ENCODE assay signal across 8 mouse cellular contexts in genomic region chr1:79858389-79858994, GRCm38 (mm10). TPM values are rescaled to one million over a fixed set of nuclear protein-coding genes. Genes with fewer than 3 reads are reported as not detected.
DNase-seq lines count a peak whose midpoint lies in the region; ATAC-seq and TF ChIP-seq lines count a peak whose summit lies in the region.

No protein-coding gene starts in this region.

- peaks cover 12% of the 10 kb centered on the region for H3K4me1 ChIP-seq in lung, adult 2 months (ENCODE audit: control insufficient read depth, insufficient read depth, low read length)
- H3K4me1 ChIP-seq in forebrain, embryonic 14.5 days (ENCODE audit: control insufficient read depth, insufficient read depth, low read length): 0 out of 2 replicates have a peak, but pooled peaks cover 4% of the 10 kb centered on the region
- no peaks in the 10 kb centered on the region; the same call in none of the 2 replicates for H3K4me1 ChIP-seq in hindbrain, postnatal 0 days (ENCODE audit: insufficient read depth, low read length)
- 0 out of 2 replicates have a peak, but pooled peaks cover 5% of the 10 kb centered on the region for H3K4me1 ChIP-seq in liver, embryonic 15.5 days (replicated peaks)
- H3K4me1 ChIP-seq in neural tube, embryonic 14.5 days (ENCODE audit: control insufficient read depth, insufficient read depth, low read length): peaks cover 10% of the 10 kb centered on the region; the same call in 1 of the 2 replicates

- peak; percentile 10 for DNase-seq in lung, adult 2 months
- DNase-seq in lung, postnatal 25 days (ENCODE audit: low spot score): no peak
- DNase-seq in adrenal gland, adult 2 months: peak; percentile 41
- DNase-seq in forebrain, embryonic 14.5 days (ENCODE audit: low spot score): peak; percentile 51
- DNase-seq in hindbrain, postnatal 0 days (ENCODE audit: low spot score): peak; percentile 68

- no peaks in the 10 kb centered on the region for H3K36me3 ChIP-seq in forebrain, embryonic 14.5 days (ENCODE audit: control insufficient read depth, insufficient read depth, low read length)
- H3K36me3 ChIP-seq in hindbrain, postnatal 0 days (ENCODE audit: insufficient read depth, low read length): no peaks in the 10 kb centered on the region
- no peaks in the 10 kb centered on the region for H3K36me3 ChIP-seq in liver, embryonic 15.5 days (replicated peaks)
- H3K36me3 ChIP-seq in neural tube, embryonic 14.5 days (ENCODE audit: control insufficient read depth, insufficient read depth, low read length): no peaks in the 10 kb centered on the region

- peak; percentile 32; the same call in 1 of the 2 replicates for TF ChIP-seq POLR2A in lung, adult 2 months (IDR thresholded peaks at IDR 0.05; ENCODE audit: borderline replicate concordance, extremely low read depth, low read depth, low read length)

- peaks cover 26% of the 10 kb centered on the region for H3K27me3 ChIP-seq in forebrain, embryonic 14.5 days (replicated peaks; ENCODE audit: control insufficient read depth, insufficient read depth, low read length)
- no peaks in the 10 kb centered on the region for H3K27me3 ChIP-seq in hindbrain, postnatal 0 days (ENCODE audit: insufficient read depth, low read length)
- H3K27me3 ChIP-seq in liver, embryonic 15.5 days: peaks cover 51% of the 10 kb centered on the region
- H3K27me3 ChIP-seq in neural tube, embryonic 14.5 days (ENCODE audit: control insufficient read depth, insufficient read depth, low read length): no peaks in the 10 kb centered on the region

- H3K27ac ChIP-seq in forebrain, embryonic 14.5 days (ENCODE audit: low read depth, low read length): no peak overlapping the region
- peak overlapping the region; percentile 72 for H3K27ac ChIP-seq in hindbrain, postnatal 0 days
- H3K27ac ChIP-seq in liver, embryonic 15.5 days (replicated peaks): no peak overlapping the region
- H3K27ac ChIP-seq in neural tube, embryonic 14.5 days (ENCODE audit: low read depth, low read length): no peak overlapping the region; the same call in 1 of the 2 replicates

- peak overlapping the region; percentile 93 for H3K4me2 ChIP-seq in forebrain, embryonic 14.5 days (ENCODE audit: low read length)
- peak overlapping the region; percentile 94 for H3K4me2 ChIP-seq in hindbrain, postnatal 0 days (ENCODE audit: low read depth, low read length)
- peak overlapping the region; percentile 70 for H3K4me2 ChIP-seq in liver, embryonic 15.5 days
- H3K4me2 ChIP-seq in neural tube, embryonic 14.5 days (ENCODE audit: low read depth, low read length): peak overlapping the region; percentile 95

- no peaks in the 10 kb centered on the region for H3K9me3 ChIP-seq in forebrain, embryonic 14.5 days (replicated peaks; ENCODE audit: control insufficient read depth, low read length)
- H3K9me3 ChIP-seq in hindbrain, postnatal 0 days (ENCODE audit: low read length): no peaks in the 10 kb centered on the region
- H3K9me3 ChIP-seq in liver, embryonic 15.5 days (replicated peaks): no peaks in the 10 kb centered on the region
- no peaks in the 10 kb centered on the region for H3K9me3 ChIP-seq in neural tube, embryonic 14.5 days (ENCODE audit: control insufficient read depth, low read length)

- TF ChIP-seq CTCF in lung, adult 2 months (IDR thresholded peaks at IDR 0.05; ENCODE audit: insufficient read depth, low read length): no peak
- TF ChIP-seq CTCF in hindbrain, postnatal 0 days (IDR thresholded peaks at IDR 0.05; ENCODE audit: low read depth): no peak

- peak; percentile 81 for ATAC-seq in forebrain, embryonic 14.5 days
- peak; percentile 68 for ATAC-seq in hindbrain, postnatal 0 days
- 0 out of 2 replicates have a peak, but pooled peaks have one; percentile 7 for ATAC-seq in liver, embryonic 15.5 days (ENCODE audit: insufficient read depth)
- ATAC-seq in neural tube, embryonic 14.5 days (ENCODE audit: low read depth): peak; percentile 80
- ATAC-seq in erythroid progenitor cell, adult 5-6 weeks (replicated peaks; ENCODE audit: low FRiP score, poor library complexity, severe bottlenecking): no peak

- WGBS in lung, adult 2 months: under 1% methylated on average over 76 of the region's 76 CpGs
- 1% methylated on average over 65 of the region's 76 CpGs for WGBS in forebrain, embryonic 14.5 days
- under 1% methylated on average over 58 of the region's 76 CpGs for WGBS in hindbrain, postnatal 0 days
- WGBS in liver, embryonic 15.5 days (ENCODE audit: insufficient replicate concordance): 2% methylated on average over 70 of the region's 76 CpGs
- WGBS in neural tube, embryonic 14.5 days: under 1% methylated on average over 60 of the region's 76 CpGs

- peak overlapping the region; percentile 75 for H3K9ac ChIP-seq in forebrain, embryonic 14.5 days (ENCODE audit: low read length)
- H3K9ac ChIP-seq in hindbrain, postnatal 0 days (replicated peaks; ENCODE audit: low read length): peak overlapping the region; percentile 80
- no peak overlapping the region for H3K9ac ChIP-seq in liver, embryonic 15.5 days
- peak overlapping the region; percentile 83 for H3K9ac ChIP-seq in neural tube, embryonic 14.5 days (replicated peaks; ENCODE audit: low read depth, low read length)

- H3K4me3 ChIP-seq in lung, adult 2 months (replicated peaks; ENCODE audit: extremely low read depth, low read depth, low read length): peak overlapping the region; percentile 67
- peak overlapping the region; percentile 64 for H3K4me3 ChIP-seq in forebrain, embryonic 14.5 days (ENCODE audit: low read depth, low read length)
- H3K4me3 ChIP-seq in hindbrain, postnatal 0 days (ENCODE audit: low read length): peak overlapping the region; percentile 84
- H3K4me3 ChIP-seq in liver, embryonic 15.5 days (replicated peaks): peak overlapping the region; percentile 54
- peak overlapping the region; percentile 79 for H3K4me3 ChIP-seq in neural tube, embryonic 14.5 days (ENCODE audit: low read depth, low read length)

RNA-seq across cellular contexts. Expression of gene Serpine2, which starts 2.5 kb away (rescaled TPM):
- polyA plus RNA-seq in lung, adult 2 months (2012; rRNA removed): 70.9 and 107 TPM in 2 replicates
- 10 to 100 TPM; 10.2 to 25.1 TPM for total RNA-seq in adrenal gland, adult 2 months (2021)
- polyA plus RNA-seq in adrenal gland, adult 2 months (2012; rRNA removed): 6.3 and 7.7 TPM in 2 replicates
- polyA plus RNA-seq in forebrain, embryonic 14.5 days (2014; fragmentation: Nextera tagmentation; extraction: Ambion mirVana): 61.2 and 80.9 TPM in 2 replicates
- 234 and 251 TPM in 2 replicates for total RNA-seq in hindbrain, postnatal 0 days (2014; rRNA removed)
- polyA plus RNA-seq in hindbrain, postnatal 0 days (2015; fragmentation: Nextera tagmentation; extraction: Ambion mirVana): 505 and 540 TPM in 2 replicates
- 6.6 and 6.7 TPM in 2 replicates for polyA plus RNA-seq in liver, embryonic 15.5 days (2015; fragmentation: Nextera tagmentation; extraction: Ambion mirVana)
- polyA plus RNA-seq in neural tube, embryonic 14.5 days (2014; fragmentation: Nextera tagmentation; extraction: Ambion mirVana): 342 and 406 TPM in 2 replicates
- total RNA-seq in erythroid progenitor cell, adult 5-6 weeks (2015; ENCODE audit: low replicate concordance): 9.0 and 9.6 TPM in 2 replicates
- 4.9 and 7.4 TPM in 2 replicates for total RNA-seq in erythroid progenitor cell, adult 5-6 weeks (2017; ENCODE audit: low replicate concordance)
